ENCODE assay signal across 8 mouse cellular contexts in the genomic region with DNA sequence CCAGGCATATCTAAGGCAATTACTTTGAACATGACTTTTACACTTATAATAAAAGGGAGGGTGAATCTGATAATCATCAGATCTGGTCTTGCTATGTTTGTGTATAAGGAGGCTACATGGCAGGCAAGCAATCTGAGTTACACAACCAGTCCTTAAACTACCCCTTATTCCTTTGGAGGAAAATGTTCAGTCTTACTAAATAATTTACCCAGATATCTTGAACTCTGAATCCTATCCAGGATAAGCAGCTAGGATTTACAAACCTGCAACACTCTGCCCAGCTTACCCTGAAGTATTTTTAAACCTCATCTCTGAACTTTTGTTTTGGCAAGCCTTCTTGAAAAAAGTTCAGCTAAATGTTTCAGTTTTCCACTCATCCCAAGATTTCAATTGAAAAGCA. TPM values are rescaled to one million over a fixed set of nuclear protein-coding genes. Genes with fewer than 3 reads are reported as not detected.
DNase-seq lines count a peak whose midpoint lies in the region; ATAC-seq and TF ChIP-seq lines count a peak whose summit lies in the region.

No protein-coding gene starts in this region.

- in situ Hi-C loops in CH12.LX (cut with MboI; ENCODE audit: low pct_ligation_motif_present, low pct_unique_long_range_greater_than_20kb, low sequenced_read_pairs) = no loop called here

- peak overlapping the region; percentile 79 for H3K9ac ChIP-seq in CH12.LX (ENCODE audit: insufficient read depth, low read depth)
- no peak overlapping the region for H3K9ac ChIP-seq in forebrain, embryonic 16.5 days (replicated peaks; ENCODE audit: low read depth, low read length)
- H3K9ac ChIP-seq in liver, embryonic 14.5 days (replicated peaks) = peak overlapping the region; percentile 97

- no peak for TF ChIP-seq RAD21 in CH12.LX (IDR thresholded peaks at IDR 0.05; ENCODE audit: low read depth, low read length)

- no peak for TF ChIP-seq CTCF in CH12.LX (conservative IDR thresholded peaks at IDR 0.05 in 1 of 2, IDR thresholded peaks at IDR 0.05 in 1 of 2; ENCODE audit: low read depth in 2 of 2, low read length in 2 of 2)
- TF ChIP-seq CTCF in liver, embryonic 14.5 days (IDR thresholded peaks at IDR 0.05; ENCODE audit: low read depth) = no peak

- H3K4me1 ChIP-seq in heart, embryonic 10.5 days = peaks cover 10% of the 10 kb centered on the region; the same call in 1 of the 2 replicates
- peaks cover 6 to 32% of the 10 kb centered on the region in 2 experiments; a peak in 3 of 4 replicates for H3K4me1 ChIP-seq in CH12.LX (ENCODE audit: control insufficient read depth in 1 of 2, insufficient read depth in 2 of 2)
- H3K4me1 ChIP-seq in forebrain, embryonic 16.5 days (replicated peaks; ENCODE audit: control insufficient read depth, insufficient read depth, low read length) = peaks cover 24% of the 10 kb centered on the region
- peaks cover 10 to 18% of the 10 kb centered on the region in 2 experiments for H3K4me1 ChIP-seq in liver, embryonic 14.5 days (replicated peaks; ENCODE audit: control insufficient read depth in 2 of 2, insufficient read depth in 2 of 2, low read length in 1 of 2)

- dilution Hi-C loops in CH12.LX (cut with MboI; ENCODE audit: extremely low pct_ligation_motif_present, extremely low pct_unique_long_range_greater_than_20kb, low sequenced_read_pairs) = no loop called here

- peak overlapping the region; percentile 92 for H3K4me3 ChIP-seq in heart, embryonic 10.5 days
- peak overlapping the region; percentile 47 to 98 (median 86) for H3K4me3 ChIP-seq in CH12.LX (replicated peaks in 1 of 3; ENCODE audit: low read depth in 2 of 3, low read length in 2 of 3, poor library complexity in 1 of 3)
- peak overlapping the region; percentile 91 for H3K4me3 ChIP-seq in forebrain, embryonic 16.5 days (replicated peaks; ENCODE audit: low read length)
- peak overlapping the region; percentile 91 to 96; a peak in 3 of 4 replicates for H3K4me3 ChIP-seq in liver, embryonic 14.5 days (ENCODE audit: insufficient read depth in 1 of 2, low read depth in 2 of 2, low read length in 2 of 2)

- no peak overlapping the region for H3K27ac ChIP-seq in heart, embryonic 10.5 days
- H3K27ac ChIP-seq in CH12.LX (ENCODE audit: insufficient read depth, low read depth) = no peak overlapping the region
- H3K27ac ChIP-seq in forebrain, embryonic 16.5 days (ENCODE audit: low read length) = no peak overlapping the region
- 0 out of 2 replicates have a peak overlapping the region, but pooled peaks have one; percentile 8 for H3K27ac ChIP-seq in liver, embryonic 14.5 days

- H3K36me3 ChIP-seq in heart, embryonic 10.5 days = 0 out of 2 replicates have a peak, but pooled peaks cover 2% of the 10 kb centered on the region
- peaks cover 0 to 29% of the 10 kb centered on the region in 2 experiments for H3K36me3 ChIP-seq in CH12.LX (replicated peaks in 1 of 2; ENCODE audit: control insufficient read depth in 1 of 2, insufficient read depth in 1 of 2, low read length in 1 of 2)
- no peaks in the 10 kb centered on the region for H3K36me3 ChIP-seq in forebrain, embryonic 16.5 days (ENCODE audit: control insufficient read depth, insufficient read depth)
- H3K36me3 ChIP-seq in liver, embryonic 14.5 days (replicated peaks; ENCODE audit: control insufficient read depth, insufficient read depth, low read depth) = peaks cover 7% of the 10 kb centered on the region

- TF ChIP-seq EP300 in CH12.LX (IDR thresholded peaks at IDR 0.05; ENCODE audit: low read length) = no peak
- no peak for TF ChIP-seq EP300 in liver, embryonic 14.5 days (IDR thresholded peaks at IDR 0.05; ENCODE audit: low read depth)

- no peak for ATAC-seq in forebrain, embryonic 16.5 days
- ATAC-seq in liver, embryonic 14.5 days (ENCODE audit: insufficient read depth) = no peak

- no peaks in the 10 kb centered on the region for H3K9me3 ChIP-seq in heart, embryonic 10.5 days
- H3K9me3 ChIP-seq in CH12.LX (replicated peaks; ENCODE audit: low read length) = no peaks in the 10 kb centered on the region
- H3K9me3 ChIP-seq in forebrain, embryonic 16.5 days (ENCODE audit: control insufficient read depth, low read length) = no peaks in the 10 kb centered on the region
- H3K9me3 ChIP-seq in liver, embryonic 14.5 days (ENCODE audit: control insufficient read depth, low read length) = no peaks in the 10 kb centered on the region

- no peak for DNase-seq in heart, embryonic 10.5 days (ENCODE audit: low spot score)
- DNase-seq in heart, adult 9 months (ENCODE audit: low spot score in 2 of 2) = no peak
- DNase-seq in CH12.LX (ENCODE audit: extremely low read depth) = no peak
- DNase-seq in liver, embryonic 14.5 days (ENCODE audit: low read depth in 3 of 3, low spot score in 3 of 3) = no peak
- DNase-seq in ovary, postnatal 36 days (ENCODE audit: low spot score) = no peak
- no peak for DNase-seq in spleen, adult 12 weeks (ENCODE audit: low spot score)
- DNase-seq in cerebellum, postnatal 36 days = no peak

- no peak for TF ChIP-seq POLR2A in CH12.LX (IDR thresholded peaks at IDR 0.05; ENCODE audit: low read depth, low read length)

- H3K79me2 ChIP-seq in CH12.LX (replicated peaks; ENCODE audit: control insufficient read depth, extremely low read depth, insufficient read depth, poor library complexity, severe bottlenecking) = peaks cover 58% of the 10 kb centered on the region

- H3K27me3 ChIP-seq in heart, embryonic 10.5 days (ENCODE audit: insufficient read depth, poor library complexity, severe bottlenecking) = no peaks in the 10 kb centered on the region
- no peaks in the 10 kb centered on the region for H3K27me3 ChIP-seq in CH12.LX (replicated peaks)
- no peaks in the 10 kb centered on the region for H3K27me3 ChIP-seq in forebrain, embryonic 16.5 days (replicated peaks; ENCODE audit: control insufficient read depth, insufficient read depth, low read length)
- no peaks in the 10 kb centered on the region for H3K27me3 ChIP-seq in liver, embryonic 14.5 days (ENCODE audit: control insufficient read depth, insufficient read depth, low read length)

- H3K4me2 ChIP-seq in CH12.LX (ENCODE audit: insufficient read depth, low read depth, poor library complexity, severe bottlenecking) = peak overlapping the region; percentile 99
- H3K4me2 ChIP-seq in forebrain, embryonic 16.5 days (ENCODE audit: low read length) = peak overlapping the region; percentile 94
- H3K4me2 ChIP-seq in liver, embryonic 14.5 days (ENCODE audit: low read depth) = peak overlapping the region; percentile 83

TF ChIP-seq in CH12.LX, 34 proteins besides CTCF, POLR2A, EP300 and RAD21:
- TF ChIP-seq SIN3A (IDR thresholded peaks at IDR 0.05; ENCODE audit: low read length) (0 out of 2 replicates have a peak, but pooled peaks have one; percentile 8), MAX (IDR thresholded peaks at IDR 0.05; ENCODE audit: low read length) (no peak), ZMIZ1 (IDR thresholded peaks at IDR 0.05; ENCODE audit: low read depth, low read length) (no peak), UBTF (IDR thresholded peaks at IDR 0.05; ENCODE audit: low read depth, low read length) (no peak), MYC (IDR thresholded peaks at IDR 0.05; ENCODE audit: low read depth, low read length) (no peak), GABPA (IDR thresholded peaks at IDR 0.05; ENCODE audit: insufficient replicate concordance, low read depth, low read length) (no peak), NRF1 (IDR thresholded peaks at IDR 0.05; ENCODE audit: low read depth, low read length) (no peak)

RNA-seq across cellular contexts. Expression of a gene that starts 2.7 kb away (rescaled TPM):
- polyA plus RNA-seq in heart, embryonic 10.5 days (2016; fragmentation: Nextera tagmentation; extraction: Ambion mirVana) = 288 and 375 TPM in 2 replicates
- total RNA-seq in CH12.LX (2012; rRNA removed) (216 and 311 TPM in 2 replicates), CH12.LX (2014; rRNA removed) (272 and 304 TPM in 2 replicates)
- 392 and 405 TPM in 2 replicates for polyA plus RNA-seq in CH12.LX (2012; ENCODE audit: insufficient read length, low read depth)
- 373 and 397 TPM in 2 replicates for polyA plus RNA-seq in forebrain, embryonic 16.5 days (2015; fragmentation: Nextera tagmentation; extraction: Ambion mirVana)
- 47.8 and 69.7 TPM in 2 replicates for polyA plus RNA-seq in liver, embryonic 14.5 days (2012; rRNA removed)
- 140 and 145 TPM in 2 replicates for polyA plus RNA-seq in liver, embryonic 14.5 days (2014; fragmentation: Nextera tagmentation; extraction: Ambion mirVana)
